Mouse (Mus musculus): Measurements from ENCODE around the gene Asna1. TPM values are rescaled to one million over a fixed set of nuclear protein-coding genes. Genes with fewer than 3 reads are reported as not detected.

Asna1 gene
- polyA plus RNA-seq, 1 experiment from 2014 or later: 128 TPM

DNA sequence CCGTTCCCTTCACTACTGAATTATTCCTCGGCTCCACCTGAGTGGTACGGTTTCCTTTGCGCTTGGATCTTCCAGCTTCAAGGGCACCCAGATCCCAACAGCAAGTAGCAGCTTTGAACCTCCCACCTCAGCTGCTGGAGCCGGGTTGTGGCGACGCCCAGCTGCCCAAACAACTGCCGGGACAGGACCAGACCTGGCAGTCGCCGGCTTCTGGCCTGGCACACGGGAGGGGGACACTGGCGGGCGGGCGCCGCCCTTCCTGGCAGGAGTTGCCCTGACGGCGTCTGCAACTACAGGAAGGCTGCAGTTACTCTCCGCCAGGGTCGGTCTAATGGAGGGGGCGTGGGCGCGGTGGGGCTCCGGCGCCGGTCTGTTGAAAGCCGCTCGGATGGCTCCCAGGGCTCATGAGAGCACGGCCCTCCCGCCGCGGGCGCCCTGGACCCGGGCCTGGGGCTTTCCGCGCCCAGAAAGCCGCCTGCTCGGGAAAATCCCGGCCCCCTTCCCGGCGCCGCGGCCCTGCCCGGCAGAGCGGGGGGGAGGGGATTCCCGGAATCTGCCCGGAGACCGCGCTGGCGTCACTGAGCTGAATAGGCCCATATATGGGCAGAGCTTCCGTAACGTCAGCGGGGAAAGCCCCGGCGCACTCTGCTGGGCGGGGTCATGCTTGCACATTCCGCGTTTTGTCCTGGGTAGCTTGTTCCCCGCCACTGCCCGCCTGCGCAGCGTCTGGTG lies 48.9 kb downstream of the Asna1 start:
- H3K27me3 ChIP-seq (ENCODE audit: control insufficient read depth, insufficient read depth, low read length): 0 out of 2 replicates have a peak, but pooled peaks cover 4% of the 10 kb centered on the region
- H3K9ac ChIP-seq (replicated peaks; ENCODE audit: low read depth, low read length): peak overlapping the region; percentile 51
- H3K27ac ChIP-seq (ENCODE audit: low read depth, low read length): peak overlapping the region; percentile 72
- H3K9me3 ChIP-seq (ENCODE audit: control insufficient read depth, low read length): no peaks in the 10 kb centered on the region
- peaks cover 24% of the 10 kb centered on the region for H3K36me3 ChIP-seq (ENCODE audit: control insufficient read depth, insufficient read depth, low read length)
- under 1% methylated on average over 58 of the region's 61 CpGs for WGBS
- peak overlapping the region; percentile 100 for H3K4me2 ChIP-seq (ENCODE audit: low read depth, low read length)
- H3K4me3 ChIP-seq (ENCODE audit: low read depth, low read length): peak overlapping the region; percentile 50
- peak; percentile 79 for ATAC-seq (ENCODE audit: low read depth)
- peaks cover 42% of the 10 kb centered on the region for H3K4me1 ChIP-seq (ENCODE audit: control insufficient read depth, insufficient read depth, low read length)

GRCm38 (mm10) chr8:84975434-84975833 lies 49.6 kb downstream of the Asna1 start:
- no peaks in the 10 kb centered on the region for H3K9me3 ChIP-seq (ENCODE audit: control insufficient read depth, low read length)
- H3K4me2 ChIP-seq (ENCODE audit: low read depth, low read length): peak overlapping the region; percentile 100; the same call in 1 of the 2 replicates
- 33% methylated on average over 7 of the region's 7 CpGs for WGBS
- peaks cover 42% of the 10 kb centered on the region for H3K4me1 ChIP-seq (ENCODE audit: control insufficient read depth, insufficient read depth, low read length)
- H3K36me3 ChIP-seq (ENCODE audit: control insufficient read depth, insufficient read depth, low read length): peaks cover 24% of the 10 kb centered on the region
- no peak for ATAC-seq (ENCODE audit: low read depth)
- no peak overlapping the region for H3K4me3 ChIP-seq (ENCODE audit: low read depth, low read length)
- 0 out of 2 replicates have a peak, but pooled peaks cover 4% of the 10 kb centered on the region for H3K27me3 ChIP-seq (ENCODE audit: control insufficient read depth, insufficient read depth, low read length)
- H3K27ac ChIP-seq (ENCODE audit: low read depth, low read length): peak overlapping the region; percentile 72; the same call in 1 of the 2 replicates
- no peak overlapping the region for H3K9ac ChIP-seq (replicated peaks; ENCODE audit: low read depth, low read length)

DNA sequence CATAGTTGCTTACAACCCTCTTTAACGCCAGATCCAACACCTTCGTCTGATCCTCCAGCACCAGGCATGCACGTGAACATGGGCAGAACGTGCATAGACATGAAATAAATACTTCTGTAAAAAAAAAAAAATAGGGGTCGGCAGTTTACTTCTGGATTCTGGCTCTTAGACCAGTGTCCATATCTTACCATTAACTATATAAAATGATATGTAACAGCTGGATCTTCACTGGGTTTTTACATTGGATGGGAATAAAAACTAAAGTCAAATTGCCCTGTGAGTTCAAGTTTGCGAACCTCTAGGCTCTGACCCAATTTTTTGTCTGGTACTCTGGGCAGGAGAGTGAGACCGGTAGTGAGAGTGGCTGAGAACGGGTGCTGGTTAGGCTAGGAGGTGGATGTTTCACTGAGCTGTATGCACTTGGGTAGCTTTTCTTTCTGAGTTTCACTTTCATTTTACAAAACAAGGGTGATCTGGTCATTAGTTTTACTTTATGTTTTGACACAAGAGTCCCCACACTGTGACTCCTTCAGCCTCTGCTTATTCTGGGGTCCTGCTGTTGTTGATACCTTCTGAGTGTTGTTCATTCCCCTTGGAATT lies 50.4 kb downstream of the Asna1 start:
- no peaks in the 10 kb centered on the region for H3K9me3 ChIP-seq (ENCODE audit: control insufficient read depth, low read length)
- H3K27me3 ChIP-seq (ENCODE audit: control insufficient read depth, insufficient read depth, low read length): 0 out of 2 replicates have a peak, but pooled peaks cover 4% of the 10 kb centered on the region
- H3K4me2 ChIP-seq (ENCODE audit: low read depth, low read length): no peak overlapping the region
- no peak for ATAC-seq (ENCODE audit: low read depth)
- H3K27ac ChIP-seq (ENCODE audit: low read depth, low read length): no peak overlapping the region
- WGBS: 86% methylated on average over 8 of the region's 8 CpGs
- peaks cover 41% of the 10 kb centered on the region for H3K4me1 ChIP-seq (ENCODE audit: control insufficient read depth, insufficient read depth, low read length)
- H3K36me3 ChIP-seq (ENCODE audit: control insufficient read depth, insufficient read depth, low read length): peaks cover 24% of the 10 kb centered on the region
- no peak overlapping the region for H3K9ac ChIP-seq (replicated peaks; ENCODE audit: low read depth, low read length)
- no peak overlapping the region for H3K4me3 ChIP-seq (ENCODE audit: low read depth, low read length)

GRCm38 (mm10) chr8:84973803-84974542 lies 51.1 kb downstream of the Asna1 start:
- Histone ChIP-seq H3K9ac (replicated peaks; ENCODE audit: low read depth, low read length) (no peak overlapping the region), H3K9me3 (ENCODE audit: control insufficient read depth, low read length) (no peaks in the 10 kb centered on the region), H3K4me2 (ENCODE audit: low read depth, low read length) (no peak overlapping the region), H3K36me3 (ENCODE audit: control insufficient read depth, insufficient read depth, low read length) (peaks cover 24% of the 10 kb centered on the region), H3K4me3 (ENCODE audit: low read depth, low read length) (no peak overlapping the region), H3K27ac (ENCODE audit: low read depth, low read length) (no peak overlapping the region), H3K4me1 (ENCODE audit: control insufficient read depth, insufficient read depth, low read length) (peaks cover 38% of the 10 kb centered on the region), H3K27me3 (ENCODE audit: control insufficient read depth, insufficient read depth, low read length) (0 out of 2 replicates have a peak, but pooled peaks cover 4% of the 10 kb centered on the region)
- WGBS: 64% methylated on average over 4 of the region's 4 CpGs
- no peak for ATAC-seq (ENCODE audit: low read depth)

DNA sequence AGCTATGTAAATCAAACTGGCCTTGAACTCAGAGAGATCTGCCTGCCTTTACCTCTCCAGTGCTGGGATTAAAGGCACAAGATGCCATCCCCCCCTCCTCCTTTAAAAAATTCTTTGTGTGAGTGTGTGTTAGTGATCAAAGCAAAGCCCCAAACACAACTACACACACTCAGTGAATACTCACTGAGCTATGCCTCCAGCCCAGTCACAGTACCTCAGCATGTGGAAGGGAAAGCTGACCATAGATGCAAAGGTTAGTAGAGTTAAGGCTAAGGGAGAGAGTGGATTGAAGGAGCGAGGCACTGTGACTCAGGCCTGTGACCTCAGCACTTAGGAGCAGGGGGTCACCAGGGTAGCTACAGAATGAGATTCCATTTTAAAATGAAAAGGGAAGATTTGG lies 52.0 kb downstream of the Asna1 start:
- peaks cover 39% of the 10 kb centered on the region for H3K4me1 ChIP-seq (ENCODE audit: control insufficient read depth, insufficient read depth, low read length)
- no peaks in the 10 kb centered on the region for H3K9me3 ChIP-seq (ENCODE audit: control insufficient read depth, low read length)
- no peak for ATAC-seq (ENCODE audit: low read depth)
- WGBS: 100% methylated on average over 1 of the region's 1 CpGs
- no peak overlapping the region for H3K4me2 ChIP-seq (ENCODE audit: low read depth, low read length)
- H3K36me3 ChIP-seq (ENCODE audit: control insufficient read depth, insufficient read depth, low read length): peaks cover 24% of the 10 kb centered on the region
- no peak overlapping the region for H3K27ac ChIP-seq (ENCODE audit: low read depth, low read length)
- H3K27me3 ChIP-seq (ENCODE audit: control insufficient read depth, insufficient read depth, low read length): 0 out of 2 replicates have a peak, but pooled peaks cover 4% of the 10 kb centered on the region
- H3K4me3 ChIP-seq (ENCODE audit: low read depth, low read length): no peak overlapping the region
- H3K9ac ChIP-seq (replicated peaks; ENCODE audit: low read depth, low read length): no peak overlapping the region

DNA sequence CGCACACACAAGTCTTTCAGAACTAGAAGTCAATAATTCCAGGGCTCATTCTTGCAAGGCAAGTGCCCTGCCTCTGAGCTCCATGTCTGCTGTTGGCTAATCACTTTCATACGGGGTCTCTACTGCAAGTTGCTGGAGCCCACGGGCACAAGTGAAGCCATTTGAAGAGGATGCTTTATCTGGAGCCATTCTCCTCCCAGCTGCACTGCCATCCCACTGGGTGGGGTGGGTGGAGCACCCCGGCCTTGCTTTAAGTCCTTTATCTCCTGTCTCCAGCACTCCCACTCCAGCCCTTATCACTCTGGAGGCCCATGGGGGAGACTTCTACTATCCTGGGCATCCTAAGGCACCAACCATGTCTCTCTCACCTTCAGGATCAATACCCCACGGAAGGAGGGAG lies 54.2 kb downstream of the Asna1 start:
- Histone ChIP-seq H3K4me2 (ENCODE audit: low read depth, low read length) (peak overlapping the region; percentile 90), H3K27ac (ENCODE audit: low read depth, low read length) (no peak overlapping the region), H3K4me1 (ENCODE audit: control insufficient read depth, insufficient read depth, low read length) (peaks cover 20% of the 10 kb centered on the region), H3K4me3 (ENCODE audit: low read depth, low read length) (peak overlapping the region; percentile 80), H3K36me3 (ENCODE audit: control insufficient read depth, insufficient read depth, low read length) (peaks cover 24% of the 10 kb centered on the region), H3K9me3 (ENCODE audit: control insufficient read depth, low read length) (no peaks in the 10 kb centered on the region), H3K9ac (replicated peaks; ENCODE audit: low read depth, low read length) (peak overlapping the region; percentile 8; the same call in 1 of the 2 replicates), H3K27me3 (ENCODE audit: control insufficient read depth, insufficient read depth, low read length) (no peaks in the 10 kb centered on the region)
- WGBS: 72% methylated on average over 5 of the region's 5 CpGs
- no peak for ATAC-seq (ENCODE audit: low read depth)

GRCm38 (mm10) chr8:84970135-84970790 lies 54.8 kb downstream of the Asna1 start:
- Histone ChIP-seq H3K9ac (replicated peaks; ENCODE audit: low read depth, low read length) (peak overlapping the region; percentile 94), H3K27me3 (ENCODE audit: control insufficient read depth, insufficient read depth, low read length) (no peaks in the 10 kb centered on the region), H3K9me3 (ENCODE audit: control insufficient read depth, low read length) (no peaks in the 10 kb centered on the region), H3K4me1 (ENCODE audit: control insufficient read depth, insufficient read depth, low read length) (peaks cover 19% of the 10 kb centered on the region), H3K27ac (ENCODE audit: low read depth, low read length) (peak overlapping the region; percentile 74), H3K4me2 (ENCODE audit: low read depth, low read length) (peak overlapping the region; percentile 90), H3K4me3 (ENCODE audit: low read depth, low read length) (peak overlapping the region; percentile 80), H3K36me3 (ENCODE audit: control insufficient read depth, insufficient read depth, low read length) (peaks cover 24% of the 10 kb centered on the region)
- 9% methylated on average over 21 of the region's 21 CpGs for WGBS
- ATAC-seq (ENCODE audit: low read depth): no peak

- peak; percentile 79 for ATAC-seq (ENCODE audit: low read depth)
- Histone ChIP-seq H3K9me3 (ENCODE audit: control insufficient read depth, low read length) (no peaks in the 10 kb centered on the region), H3K9ac (replicated peaks; ENCODE audit: low read depth, low read length) (peak within 1 kb of the TSS; percentile 94), H3K4me1 (ENCODE audit: control insufficient read depth, insufficient read depth, low read length) (peaks cover 24% of the 10 kb centered on the region), H3K27me3 (ENCODE audit: control insufficient read depth, insufficient read depth, low read length) (no peaks in the 10 kb centered on the region), H3K4me2 (ENCODE audit: low read depth, low read length) (peak within 1 kb of the TSS; percentile 90), H3K27ac (ENCODE audit: low read depth, low read length) (peak within 1 kb of the TSS; percentile 74), H3K4me3 (ENCODE audit: low read depth, low read length) (peak within 1 kb of the TSS; percentile 80), H3K36me3 (ENCODE audit: control insufficient read depth, insufficient read depth, low read length) (peaks cover 24% of the 10 kb centered on the region)
- WGBS: under 1% methylated on average over 56 of the region's 56 CpGs
These were observed 55.6 kb downstream of the Asna1 start, which contains the start of the genes Gm49661, Prdx2 and Rnaseh2a for GRCm38 (mm10) chr8:84969241-84970134. Gm49661 (minus strand) TSS chr8:84969433. Prdx2 (plus strand) TSS chr8:84969587. Rnaseh2a (minus strand) TSS chr8:84969767.
